Mouse (Mus musculus): ENCODE results near the gene Gm21760.
"Not testable (repeated sequence)": the region's sequence is repeated elsewhere in the genome, so short reads cannot be mapped to it uniquely, and the experiment has no call there.

Gene Gm21760

DNA sequence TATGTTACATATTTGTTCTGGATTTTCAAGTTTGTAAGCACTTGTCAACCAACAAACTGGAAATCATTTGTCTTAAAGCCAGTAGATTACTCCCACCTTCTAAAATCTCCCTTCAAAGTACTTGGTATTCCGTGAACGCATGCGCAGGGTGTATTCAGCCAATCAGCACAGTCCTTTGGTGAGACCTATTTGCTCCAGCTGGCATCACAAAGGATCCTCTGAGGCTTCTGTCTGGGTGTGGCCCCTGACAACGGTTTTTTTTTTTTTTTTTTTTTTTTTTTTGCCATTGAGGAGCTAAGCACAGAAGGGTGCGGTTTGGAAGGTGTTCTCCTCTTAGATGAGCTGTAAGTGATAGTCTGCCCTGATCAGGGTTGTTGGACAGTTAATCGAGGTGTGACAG is at the start of gene Gm21760:
Gene Gm21760 (plus strand): TSS at position 301 of the 400 bp plus-strand sequence.
- DNase-seq (ENCODE audit: low read depth, low spot score); H3K27me3 ChIP-seq (ENCODE audit: control insufficient read depth, insufficient read depth, low read length, poor library complexity, severe bottlenecking); H3K36me3 ChIP-seq (ENCODE audit: control insufficient read depth, insufficient read depth, low read length, poor library complexity, severe bottlenecking): not testable (repeated sequence)
